Mouse (Mus musculus): ENCODE measurements around the gene F7. TPM values are rescaled to one million over a fixed set of nuclear protein-coding genes. Genes with fewer than 3 reads are reported as not detected.

Gene F7
- polyA plus RNA-seq, 1 experiment from 2014 or later, result 0.13 TPM

GRCm38 (mm10) chr8:12987571-12987970 is 38.3 kb upstream of the F7 start:
- H3K27me3 ChIP-seq (replicated peaks; ENCODE audit: control insufficient read depth, insufficient read depth, low read length), result no peaks in the 10 kb centered on the region
- H3K9ac ChIP-seq (ENCODE audit: low read depth, low read length), result no peak overlapping the region
- ATAC-seq, result no peak
- no peak overlapping the region for H3K4me2 ChIP-seq (ENCODE audit: low read depth, low read length)
- H3K27ac ChIP-seq (ENCODE audit: low read length), result no peak overlapping the region
- H3K4me1 ChIP-seq (ENCODE audit: control insufficient read depth, insufficient read depth, low read length), result no peaks in the 10 kb centered on the region
- no peaks in the 10 kb centered on the region for H3K36me3 ChIP-seq (ENCODE audit: control insufficient read depth, insufficient read depth, low read length)
- 86% methylated on average over 8 of the region's 8 CpGs for WGBS
- H3K9me3 ChIP-seq (ENCODE audit: control insufficient read depth, low read length), result no peaks in the 10 kb centered on the region
- no peak overlapping the region for H3K4me3 ChIP-seq (ENCODE audit: low read length)

- no peak overlapping the region for H3K4me3 ChIP-seq (ENCODE audit: low read length)
- H3K36me3 ChIP-seq (ENCODE audit: control insufficient read depth, insufficient read depth, low read length), result no peaks in the 10 kb centered on the region
- H3K9ac ChIP-seq (ENCODE audit: low read depth, low read length), result no peak overlapping the region
- H3K27ac ChIP-seq (ENCODE audit: low read length), result no peak overlapping the region
- no peak overlapping the region for H3K4me2 ChIP-seq (ENCODE audit: low read depth, low read length)
- no peaks in the 10 kb centered on the region for H3K4me1 ChIP-seq (ENCODE audit: control insufficient read depth, insufficient read depth, low read length)
- no peaks in the 10 kb centered on the region for H3K9me3 ChIP-seq (ENCODE audit: control insufficient read depth, low read length)
- no peaks in the 10 kb centered on the region for H3K27me3 ChIP-seq (replicated peaks; ENCODE audit: control insufficient read depth, insufficient read depth, low read length)
- no peak for ATAC-seq
- 78% methylated on average over 13 of the region's 13 CpGs for WGBS
Observed at GRCm38 (mm10) chr8:12988722-12989430, 37.0 kb upstream of the F7 start.

- Histone ChIP-seq H3K4me2 (ENCODE audit: low read depth, low read length) (no peak overlapping the region), H3K4me3 (ENCODE audit: low read length) (no peak overlapping the region), H3K9ac (ENCODE audit: low read depth, low read length) (no peak overlapping the region), H3K27me3 (replicated peaks; ENCODE audit: control insufficient read depth, insufficient read depth, low read length) (no peaks in the 10 kb centered on the region), H3K36me3 (ENCODE audit: control insufficient read depth, insufficient read depth, low read length) (no peaks in the 10 kb centered on the region), H3K4me1 (ENCODE audit: control insufficient read depth, insufficient read depth, low read length) (no peaks in the 10 kb centered on the region), H3K9me3 (ENCODE audit: control insufficient read depth, low read length) (no peaks in the 10 kb centered on the region), H3K27ac (ENCODE audit: low read length) (no peak overlapping the region)
- no peak for ATAC-seq
- 73% methylated on average over 10 of the region's 10 CpGs for WGBS
Observed at GRCm38 (mm10) chr8:12991411-12991810, 34.4 kb upstream of the F7 start.

GRCm38 (mm10) chr8:12994468-12994867 is 31.4 kb upstream of the F7 start:
- Histone ChIP-seq H3K4me2 (ENCODE audit: low read depth, low read length) (no peak overlapping the region), H3K27ac (ENCODE audit: low read length) (no peak overlapping the region), H3K9ac (ENCODE audit: low read depth, low read length) (no peak overlapping the region), H3K9me3 (ENCODE audit: control insufficient read depth, low read length) (no peaks in the 10 kb centered on the region), H3K4me3 (ENCODE audit: low read length) (no peak overlapping the region), H3K36me3 (ENCODE audit: control insufficient read depth, insufficient read depth, low read length) (no peaks in the 10 kb centered on the region), H3K4me1 (ENCODE audit: control insufficient read depth, insufficient read depth, low read length) (no peaks in the 10 kb centered on the region), H3K27me3 (replicated peaks; ENCODE audit: control insufficient read depth, insufficient read depth, low read length) (no peaks in the 10 kb centered on the region)
- 75% methylated on average over 5 of the region's 5 CpGs for WGBS
- ATAC-seq, result no peak

DNA sequence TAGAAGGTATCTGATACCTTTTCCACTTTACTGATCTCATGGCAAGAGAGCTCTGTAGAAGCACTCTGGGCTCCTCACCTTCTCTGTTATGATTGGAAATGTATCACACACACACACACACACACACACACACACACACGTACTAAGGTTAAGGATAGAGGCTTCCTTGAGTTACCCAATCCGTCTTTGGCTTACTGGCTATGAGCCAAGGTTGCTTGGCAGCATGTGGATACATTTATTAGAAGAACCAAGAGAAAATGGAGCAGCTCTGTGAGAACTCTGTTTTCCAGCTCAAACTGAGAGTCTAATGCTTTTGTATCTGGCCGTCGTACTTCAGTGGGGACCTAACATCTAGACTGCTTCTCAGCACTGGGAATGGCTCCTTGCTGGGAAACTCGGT is 30.4 kb upstream of the F7 start:
- Histone ChIP-seq H3K9me3 (ENCODE audit: control insufficient read depth, low read length) (no peaks in the 10 kb centered on the region), H3K4me3 (ENCODE audit: low read length) (no peak overlapping the region), H3K4me1 (ENCODE audit: control insufficient read depth, insufficient read depth, low read length) (no peaks in the 10 kb centered on the region), H3K27me3 (replicated peaks; ENCODE audit: control insufficient read depth, insufficient read depth, low read length) (no peaks in the 10 kb centered on the region), H3K27ac (ENCODE audit: low read length) (no peak overlapping the region), H3K9ac (ENCODE audit: low read depth, low read length) (no peak overlapping the region), H3K36me3 (ENCODE audit: control insufficient read depth, insufficient read depth, low read length) (no peaks in the 10 kb centered on the region), H3K4me2 (ENCODE audit: low read depth, low read length) (no peak overlapping the region)
- 60% methylated on average over 5 of the region's 5 CpGs for WGBS
- ATAC-seq, result no peak

GRCm38 (mm10) chr8:12996831-12997275 is 29.0 kb upstream of the F7 start:
- Histone ChIP-seq H3K9ac (ENCODE audit: low read depth, low read length) (no peak overlapping the region), H3K36me3 (ENCODE audit: control insufficient read depth, insufficient read depth, low read length) (no peaks in the 10 kb centered on the region), H3K9me3 (ENCODE audit: control insufficient read depth, low read length) (no peaks in the 10 kb centered on the region), H3K4me1 (ENCODE audit: control insufficient read depth, insufficient read depth, low read length) (no peaks in the 10 kb centered on the region), H3K4me3 (ENCODE audit: low read length) (no peak overlapping the region), H3K27ac (ENCODE audit: low read length) (no peak overlapping the region), H3K27me3 (replicated peaks; ENCODE audit: control insufficient read depth, insufficient read depth, low read length) (no peaks in the 10 kb centered on the region), H3K4me2 (ENCODE audit: low read depth, low read length) (no peak overlapping the region)
- 49% methylated on average over 8 of the region's 8 CpGs for WGBS
- ATAC-seq, result no peak

- Histone ChIP-seq H3K4me2 (ENCODE audit: low read depth, low read length) (no peak overlapping the region), H3K27me3 (replicated peaks; ENCODE audit: control insufficient read depth, insufficient read depth, low read length) (no peaks in the 10 kb centered on the region), H3K4me1 (ENCODE audit: control insufficient read depth, insufficient read depth, low read length) (no peaks in the 10 kb centered on the region), H3K9me3 (ENCODE audit: control insufficient read depth, low read length) (no peaks in the 10 kb centered on the region), H3K9ac (ENCODE audit: low read depth, low read length) (no peak overlapping the region), H3K36me3 (ENCODE audit: control insufficient read depth, insufficient read depth, low read length) (no peaks in the 10 kb centered on the region), H3K27ac (ENCODE audit: low read length) (no peak overlapping the region), H3K4me3 (ENCODE audit: low read length) (no peak overlapping the region)
- peak; percentile 31; the same call in 1 of the 2 replicates for ATAC-seq
- WGBS, result 73% methylated on average over 8 of the region's 8 CpGs
Observed at GRCm38 (mm10) chr8:12998331-12998730, 27.5 kb upstream of the F7 start.

GRCm38 (mm10) chr8:12999793-13000192 is 26.0 kb upstream of the F7 start:
- Histone ChIP-seq H3K4me1 (ENCODE audit: control insufficient read depth, insufficient read depth, low read length) (no peaks in the 10 kb centered on the region), H3K27ac (ENCODE audit: low read length) (no peak overlapping the region), H3K9ac (ENCODE audit: low read depth, low read length) (no peak overlapping the region), H3K4me3 (ENCODE audit: low read length) (no peak overlapping the region), H3K4me2 (ENCODE audit: low read depth, low read length) (no peak overlapping the region), H3K9me3 (ENCODE audit: control insufficient read depth, low read length) (no peaks in the 10 kb centered on the region), H3K36me3 (ENCODE audit: control insufficient read depth, insufficient read depth, low read length) (no peaks in the 10 kb centered on the region), H3K27me3 (replicated peaks; ENCODE audit: control insufficient read depth, insufficient read depth, low read length) (no peaks in the 10 kb centered on the region)
- no peak for ATAC-seq
- WGBS, result 67% methylated on average over 9 of the region's 9 CpGs

DNA sequence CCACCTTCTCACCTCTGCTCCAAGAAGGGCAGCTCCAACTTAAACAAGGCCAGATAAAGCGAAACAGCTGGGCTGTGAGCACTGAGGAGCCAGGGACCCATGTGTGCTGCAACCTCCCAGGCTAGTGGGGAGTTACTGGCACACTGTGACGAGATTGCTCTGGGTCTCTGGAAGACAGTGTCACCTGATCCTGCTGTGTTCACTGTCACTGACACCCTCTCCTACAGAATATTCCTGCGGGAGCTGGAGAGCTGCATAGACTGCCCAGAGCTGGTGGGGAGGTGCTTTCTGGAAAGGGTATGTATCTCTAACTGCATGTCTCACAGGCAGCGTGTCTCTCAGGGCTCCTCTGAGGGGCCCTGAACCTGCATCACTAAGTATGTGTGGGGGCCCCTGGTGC is 18.4 kb upstream of the F7 start:
- Histone ChIP-seq H3K27ac (ENCODE audit: low read length) (no peak overlapping the region), H3K9ac (ENCODE audit: low read depth, low read length) (no peak overlapping the region), H3K9me3 (ENCODE audit: control insufficient read depth, low read length) (no peaks in the 10 kb centered on the region), H3K4me1 (ENCODE audit: control insufficient read depth, insufficient read depth, low read length) (no peaks in the 10 kb centered on the region), H3K4me2 (ENCODE audit: low read depth, low read length) (no peak overlapping the region), H3K27me3 (replicated peaks; ENCODE audit: control insufficient read depth, insufficient read depth, low read length) (no peaks in the 10 kb centered on the region), H3K4me3 (ENCODE audit: low read length) (no peak overlapping the region), H3K36me3 (ENCODE audit: control insufficient read depth, insufficient read depth, low read length) (peaks cover 13% of the 10 kb centered on the region)
- no peak for ATAC-seq
- 71% methylated on average over 4 of the region's 4 CpGs for WGBS

DNA sequence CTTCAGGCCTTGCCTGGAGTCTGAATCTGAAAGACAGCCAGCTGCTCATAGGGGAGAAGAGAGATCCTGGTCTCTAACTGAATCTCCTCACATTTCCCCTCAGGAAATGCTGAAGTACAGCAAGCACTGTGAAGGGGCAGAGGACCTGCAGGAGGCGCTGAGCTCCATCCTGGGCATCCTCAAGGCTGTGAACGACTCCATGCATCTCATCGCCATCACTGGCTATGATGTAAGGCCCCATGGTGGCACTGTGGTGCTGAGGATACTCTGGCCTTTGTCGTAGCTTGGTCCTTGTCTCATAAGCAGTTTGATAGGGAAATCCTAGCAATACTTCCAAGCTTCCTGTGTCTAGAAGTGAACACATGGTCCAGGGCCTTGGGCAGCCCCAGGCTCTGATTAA is 15.5 kb upstream of the F7 start:
- H3K4me2 ChIP-seq (ENCODE audit: low read depth, low read length), result no peak overlapping the region
- whole genome bisulfite sequencing, result 53% methylated on average over 4 of the region's 4 CpGs
- no peaks in the 10 kb centered on the region for H3K4me1 ChIP-seq (ENCODE audit: control insufficient read depth, insufficient read depth, low read length)
- H3K9me3 ChIP-seq (ENCODE audit: control insufficient read depth, low read length), result no peaks in the 10 kb centered on the region
- peaks cover 13% of the 10 kb centered on the region for H3K36me3 ChIP-seq (ENCODE audit: control insufficient read depth, insufficient read depth, low read length)
- no peak overlapping the region for H3K27ac ChIP-seq (ENCODE audit: low read length)
- no peak overlapping the region for H3K4me3 ChIP-seq (ENCODE audit: low read length)
- no peaks in the 10 kb centered on the region for H3K27me3 ChIP-seq (replicated peaks; ENCODE audit: control insufficient read depth, insufficient read depth, low read length)
- 0 out of 2 replicates have a peak, but pooled peaks have one; percentile 28 for ATAC-seq
- H3K9ac ChIP-seq (ENCODE audit: low read depth, low read length), result no peak overlapping the region
